Mouse (Mus musculus) heart, adult 2 months (tissue): Measurements from ENCODE around the gene Cdkn1c.
A peak's percentile ranks its signal among the peaks of the same experiment; 100 is the strongest.

ENCODE experiments used
- CTCF ChIP-seq: fragments of 200-600 bp; IDR thresholded peaks from 2 replicates; pipeline ENCODE4 v1.8.1; 2022; ENCODE audit warnings: antibody characterized with exemption, mild to moderate bottlenecking, moderate library complexity
- EP300 ChIP-seq: fragments of 200-500 bp; IDR thresholded peaks from 2 replicates; pipeline ENCODE4 v1.6.1; 2011; ENCODE audit warnings: low read depth, low read length, control low read depth; ENCODE audit not compliant: insufficient read depth
- POLR2A ChIP-seq: fragments of 200-500 bp; IDR thresholded peaks from 2 replicates; pipeline ENCODE4 v1.6.1; 2011; ENCODE audit warnings: mild to moderate bottlenecking, low read depth, low read length, control low read depth; ENCODE audit not compliant: insufficient read depth

DNA sequence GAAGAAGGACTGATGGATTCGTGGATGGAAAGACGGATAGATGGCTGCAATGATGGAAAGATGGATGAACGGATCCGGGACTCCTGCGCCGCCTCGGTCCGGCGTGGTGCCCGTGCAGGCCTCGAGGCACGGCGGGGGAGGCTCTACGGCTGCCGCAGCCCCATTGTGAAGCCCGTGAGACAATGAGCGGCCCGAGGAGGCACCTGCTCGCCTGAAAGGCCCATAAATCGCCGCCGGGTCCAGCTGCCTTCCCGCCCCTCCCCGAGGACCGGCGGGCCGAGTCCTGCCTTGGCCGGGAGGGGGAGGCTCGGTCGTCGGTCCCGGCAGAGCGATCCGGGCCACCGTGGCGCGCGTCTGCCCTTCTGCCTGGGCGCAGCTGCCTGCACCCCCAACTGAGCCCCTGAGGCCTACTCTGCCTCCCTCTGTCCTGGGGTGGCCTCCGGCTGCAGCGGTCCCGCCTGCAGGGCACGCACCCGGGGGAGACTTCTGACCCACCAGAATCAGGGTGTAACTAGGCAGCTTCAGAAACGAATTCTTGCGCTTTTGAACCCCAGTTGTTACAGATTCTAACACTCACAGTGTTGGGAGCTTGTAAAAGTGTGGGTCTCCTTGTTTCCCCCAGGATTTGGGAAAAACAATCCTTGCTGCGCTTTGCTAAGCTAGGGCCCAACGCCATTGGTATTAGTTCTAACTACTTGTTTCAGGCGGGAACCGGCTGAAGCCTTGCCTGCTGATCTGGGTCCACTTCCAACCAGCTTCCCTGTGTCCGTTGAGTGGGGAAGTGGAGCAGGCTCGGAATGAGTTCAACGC lies 15.0 kb downstream of the Cdkn1c start:
- TF ChIP-seq EP300, result no peak
- no peak for TF ChIP-seq POLR2A
- peak; percentile 49 for TF ChIP-seq CTCF
